Mouse (Mus musculus): ENCODE measurements at regions not wholly inside any gene's neighbourhood (a gene's known extent, or its start where the extent isn't known, plus 50 kb on each side); places are given as distances from the start of the nearest gene placed in this dataset.
"Not testable (repeated sequence)": the region's sequence is repeated elsewhere in the genome, so short reads cannot be mapped to it uniquely, and the experiment has no call there.

DNA sequence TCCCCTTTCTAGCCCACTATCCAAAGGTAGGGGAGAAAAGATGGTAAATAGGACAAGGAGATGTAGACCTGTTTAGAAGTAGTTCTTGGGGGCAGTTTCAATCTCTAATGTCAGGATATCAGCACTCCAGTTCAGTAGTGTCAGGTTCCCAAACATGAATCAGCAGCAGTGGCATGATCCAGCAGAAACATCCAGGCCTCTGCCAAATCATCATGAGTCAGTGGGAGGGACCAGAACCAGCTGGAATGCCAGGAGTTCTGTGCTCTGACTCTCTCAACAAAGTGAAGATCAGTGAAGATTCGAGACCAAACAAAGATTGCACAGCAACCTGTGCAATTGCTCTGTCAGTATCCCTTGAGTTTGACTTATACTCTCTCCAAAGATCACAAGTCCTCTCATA, 85.9 kb upstream of the Nrip1 start:
- no peak for ATAC-seq (replicated peaks; ENCODE audit: poor library complexity, severe bottlenecking)

DNA sequence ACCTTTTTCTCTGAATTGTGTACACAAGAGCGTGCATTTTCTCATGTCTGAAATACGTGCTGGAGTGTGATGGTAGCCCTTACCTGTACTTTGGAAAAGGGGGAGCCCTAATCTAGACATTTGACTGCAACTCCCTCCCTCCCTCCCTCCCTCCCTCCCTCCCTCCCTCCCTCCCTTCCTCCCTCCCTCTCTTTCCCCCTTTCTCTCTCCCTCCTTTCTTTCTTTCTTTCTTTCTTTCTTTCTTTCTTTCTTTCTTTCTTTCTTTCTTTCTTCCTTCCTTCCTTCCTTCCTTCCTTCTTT, 82.6 kb upstream of the Nrip1 start:
- not testable (repeated sequence) for ATAC-seq (replicated peaks; ENCODE audit: poor library complexity, severe bottlenecking)

DNA sequence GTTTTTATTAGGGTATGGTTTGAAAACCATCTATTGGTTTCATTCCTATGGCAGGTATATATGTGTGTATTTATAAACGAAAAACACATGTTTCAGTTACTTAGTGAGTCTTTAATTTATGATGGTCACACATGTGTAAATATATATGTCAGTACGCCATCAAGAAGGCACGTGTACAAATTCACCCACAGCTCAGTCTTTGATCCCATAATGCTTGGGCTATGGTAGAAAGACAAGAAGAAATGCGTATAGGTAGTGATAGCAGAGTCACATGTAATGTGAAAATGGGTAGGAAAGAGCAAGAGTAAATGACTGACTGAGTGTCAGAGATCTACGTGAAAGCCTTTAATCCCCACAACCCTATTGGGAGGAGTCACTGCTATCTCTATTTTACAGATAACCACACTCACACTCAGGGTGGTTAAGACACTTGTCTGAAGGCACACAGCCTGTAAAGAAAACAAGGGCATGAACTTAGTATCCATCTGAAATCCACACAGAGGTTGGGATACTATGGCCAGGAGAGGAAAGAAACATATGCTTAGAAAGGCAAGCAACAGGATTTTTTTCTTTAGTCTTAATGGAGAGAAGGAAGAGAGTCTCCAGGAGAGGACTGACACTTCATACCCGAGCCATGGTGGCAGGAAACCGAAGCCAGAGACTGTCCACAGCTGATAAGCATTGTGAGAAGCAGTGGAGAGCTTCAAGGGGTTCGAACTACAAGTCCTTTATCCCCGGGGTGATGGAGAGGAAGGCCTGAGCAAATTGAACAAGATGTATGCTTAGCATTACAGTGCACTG, 82.1 kb upstream of the Nrip1 start:
- ATAC-seq (replicated peaks; ENCODE audit: poor library complexity, severe bottlenecking) = no peak

DNA sequence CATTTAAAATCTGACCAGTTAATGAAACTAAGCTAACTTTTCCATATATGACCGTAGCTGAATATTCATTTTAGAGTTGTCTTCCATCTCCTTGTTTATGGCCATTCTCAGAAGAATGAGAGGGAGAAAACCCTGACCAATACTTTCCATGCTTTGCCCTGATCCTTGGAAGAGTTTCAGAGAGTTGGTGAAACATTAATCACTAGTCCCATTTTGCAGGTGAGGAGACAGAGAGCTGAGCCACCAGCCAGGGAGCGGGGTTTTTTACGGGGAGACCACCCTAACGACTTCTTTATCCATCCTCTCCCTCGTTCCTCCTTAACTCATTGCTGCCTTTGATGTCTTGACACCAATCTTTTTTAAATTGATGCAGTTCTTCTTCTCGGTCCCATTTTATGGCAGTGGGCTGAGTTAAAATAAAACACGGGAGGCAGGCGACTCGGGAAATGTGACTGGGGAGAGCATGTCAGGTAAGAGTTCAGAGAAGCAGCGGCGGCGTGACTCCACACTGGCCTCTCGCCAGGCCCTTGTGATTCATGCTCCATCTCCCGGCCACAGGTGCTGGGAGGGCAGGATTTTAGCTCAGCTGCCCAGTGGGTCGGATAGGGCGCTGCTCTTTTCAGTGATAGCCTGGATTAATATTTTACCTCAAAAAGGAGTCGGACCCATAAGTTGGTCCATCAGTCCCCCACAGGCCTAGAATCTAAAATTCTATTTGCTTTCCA, 81.3 kb upstream of the Nrip1 start:
- ATAC-seq (replicated peaks; ENCODE audit: poor library complexity, severe bottlenecking) = no peak

DNA sequence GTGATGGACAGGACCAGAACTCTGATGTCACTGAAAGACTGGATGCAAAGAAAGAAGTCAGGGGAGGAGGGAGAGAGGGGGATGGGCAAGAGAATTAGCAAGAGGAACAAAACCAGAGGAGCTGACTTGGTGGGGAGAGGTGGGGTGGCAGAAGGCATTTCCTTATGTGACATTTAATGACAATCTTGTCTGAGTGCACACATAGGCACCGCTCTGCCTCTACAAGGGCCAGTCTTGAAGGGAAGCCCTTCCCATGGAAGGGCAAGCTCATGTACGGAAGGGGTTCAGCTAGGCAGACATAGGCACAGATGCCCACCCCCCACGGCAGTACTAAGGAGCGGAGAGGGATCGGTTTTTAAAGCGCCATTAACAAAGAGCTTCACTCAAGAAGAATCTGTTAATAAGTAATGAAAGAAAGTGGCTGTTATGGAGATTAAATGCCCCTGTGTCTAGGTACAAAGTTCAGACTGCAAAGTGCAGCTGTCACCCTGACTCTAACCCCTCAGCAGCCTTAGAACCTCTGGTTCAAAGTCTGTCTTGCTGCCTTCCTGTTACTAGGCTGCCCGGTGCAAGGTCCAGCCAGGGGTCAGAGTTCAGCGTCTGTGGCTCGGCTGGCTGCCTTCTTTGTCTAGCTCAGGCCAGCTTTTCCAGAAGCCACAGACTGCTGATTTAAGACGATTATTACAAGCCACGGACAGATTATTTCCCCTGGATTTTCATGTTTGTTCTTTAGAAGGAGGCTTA, 80.0 kb upstream of the Nrip1 start:
- ATAC-seq (replicated peaks; ENCODE audit: poor library complexity, severe bottlenecking) = no peak

DNA sequence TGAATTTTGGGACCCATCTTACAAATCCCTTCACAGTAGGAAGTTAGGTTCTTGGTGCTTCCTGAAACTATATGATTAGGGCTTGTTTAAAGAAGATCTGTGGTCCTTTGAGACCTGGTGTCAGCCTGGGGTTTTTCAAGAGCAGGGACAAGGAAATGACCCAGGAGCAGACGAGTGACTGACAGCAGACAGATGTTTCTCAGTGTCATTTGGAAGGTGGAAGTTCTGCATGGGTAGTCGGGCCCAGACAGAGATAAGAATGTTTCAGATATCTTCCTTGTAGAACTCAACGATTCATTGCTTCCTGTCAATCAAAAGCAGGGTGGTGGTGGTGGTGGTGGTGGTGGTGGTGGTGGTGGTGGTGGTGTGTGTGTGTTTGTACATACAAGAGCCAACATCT, 75.1 kb upstream of the Nrip1 start:
- ATAC-seq (replicated peaks; ENCODE audit: poor library complexity, severe bottlenecking) = peak; percentile 22; the same call in 1 of the 2 replicates

DNA sequence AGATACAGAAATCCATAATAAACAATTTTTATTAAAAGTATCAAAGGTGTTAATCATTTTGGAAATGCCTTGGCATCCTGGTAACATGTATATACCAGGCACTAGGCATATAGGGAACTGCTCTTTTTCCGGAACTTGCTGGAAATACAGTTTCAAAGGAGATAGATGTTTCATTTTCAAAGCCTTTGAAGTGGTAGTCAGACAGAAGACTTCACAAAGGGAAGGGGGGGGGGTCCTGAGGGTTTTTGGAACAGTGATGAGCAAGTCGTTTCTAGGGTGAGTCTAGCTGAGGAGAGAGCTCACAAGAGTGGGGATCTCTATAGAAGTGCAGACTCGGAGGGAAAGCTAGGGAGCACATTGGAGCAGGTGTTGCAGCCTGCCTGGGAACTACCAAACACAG, 73.4 kb upstream of the Nrip1 start:
- no peak for ATAC-seq (replicated peaks; ENCODE audit: poor library complexity, severe bottlenecking)

DNA sequence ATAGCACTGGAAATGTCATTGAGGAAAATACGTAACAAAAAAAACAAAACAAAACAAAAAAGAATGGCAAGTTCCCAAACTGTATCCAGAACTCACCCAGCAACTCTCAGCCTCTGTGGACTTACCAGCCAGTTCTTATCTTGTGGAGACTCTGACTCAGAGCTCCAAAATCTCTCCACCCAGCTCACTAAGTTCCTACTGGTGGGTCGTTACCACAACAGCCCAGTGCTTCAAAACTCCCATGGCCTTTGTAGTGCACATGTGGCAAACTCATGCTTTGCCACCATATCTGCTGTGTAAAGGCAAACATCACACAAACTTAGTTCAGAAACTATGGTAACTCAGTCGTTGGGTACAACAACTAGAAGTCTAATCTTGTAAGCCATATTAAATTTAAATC, 71.0 kb upstream of the Nrip1 start:
- ATAC-seq (replicated peaks; ENCODE audit: poor library complexity, severe bottlenecking) = no peak

DNA sequence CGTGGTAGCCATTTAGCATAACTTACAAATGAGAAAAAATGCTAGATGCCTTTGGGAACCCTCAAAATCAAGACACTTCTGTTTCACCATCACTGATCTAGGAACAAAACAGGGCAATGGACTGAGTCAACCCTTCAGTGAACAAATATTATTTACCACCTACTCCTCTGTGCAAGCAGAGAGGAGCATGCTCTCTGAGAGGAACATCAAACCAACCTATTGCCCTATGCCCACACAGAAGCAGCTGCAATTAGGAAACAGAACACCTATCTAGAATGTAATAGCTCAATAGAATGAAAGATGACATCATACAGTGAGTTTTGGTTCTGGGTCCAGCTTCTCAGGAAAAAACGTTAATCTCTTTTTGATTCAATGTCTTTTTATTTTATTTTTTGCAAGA, 69.0 kb upstream of the Nrip1 start:
- ATAC-seq (replicated peaks; ENCODE audit: poor library complexity, severe bottlenecking) = no peak

DNA sequence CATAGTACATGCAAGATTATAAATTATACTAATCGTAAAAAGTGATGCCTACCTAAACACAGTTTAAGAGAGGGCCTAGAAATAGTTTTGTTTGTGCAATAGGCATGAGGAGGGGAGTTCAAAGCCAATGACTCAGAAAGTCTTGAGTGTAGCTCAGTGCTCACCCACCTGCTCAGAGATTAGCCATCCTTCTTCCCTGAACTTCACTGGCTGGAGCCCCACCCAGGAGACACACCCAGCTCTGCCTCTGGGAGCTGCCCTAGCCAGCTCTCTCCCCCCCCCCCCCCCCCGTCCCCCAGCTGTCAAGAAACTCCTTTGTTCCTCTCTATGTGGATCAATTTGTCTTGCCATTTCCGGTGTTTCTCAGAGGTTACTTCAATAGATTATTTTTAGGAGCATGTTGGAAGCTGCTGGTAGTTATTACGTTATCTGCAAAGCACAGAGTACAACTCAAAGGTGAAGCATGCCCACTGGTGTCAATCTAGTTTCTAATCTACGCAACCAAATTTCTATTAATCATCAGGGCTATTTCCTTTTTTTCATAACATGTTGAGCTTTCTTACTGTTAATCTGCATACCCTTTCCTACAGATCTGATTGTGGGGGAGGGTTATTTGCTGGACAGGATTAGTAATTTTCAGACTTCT, 68.3 kb upstream of the Nrip1 start:
- peak; percentile 72 for ATAC-seq (replicated peaks; ENCODE audit: poor library complexity, severe bottlenecking)

DNA sequence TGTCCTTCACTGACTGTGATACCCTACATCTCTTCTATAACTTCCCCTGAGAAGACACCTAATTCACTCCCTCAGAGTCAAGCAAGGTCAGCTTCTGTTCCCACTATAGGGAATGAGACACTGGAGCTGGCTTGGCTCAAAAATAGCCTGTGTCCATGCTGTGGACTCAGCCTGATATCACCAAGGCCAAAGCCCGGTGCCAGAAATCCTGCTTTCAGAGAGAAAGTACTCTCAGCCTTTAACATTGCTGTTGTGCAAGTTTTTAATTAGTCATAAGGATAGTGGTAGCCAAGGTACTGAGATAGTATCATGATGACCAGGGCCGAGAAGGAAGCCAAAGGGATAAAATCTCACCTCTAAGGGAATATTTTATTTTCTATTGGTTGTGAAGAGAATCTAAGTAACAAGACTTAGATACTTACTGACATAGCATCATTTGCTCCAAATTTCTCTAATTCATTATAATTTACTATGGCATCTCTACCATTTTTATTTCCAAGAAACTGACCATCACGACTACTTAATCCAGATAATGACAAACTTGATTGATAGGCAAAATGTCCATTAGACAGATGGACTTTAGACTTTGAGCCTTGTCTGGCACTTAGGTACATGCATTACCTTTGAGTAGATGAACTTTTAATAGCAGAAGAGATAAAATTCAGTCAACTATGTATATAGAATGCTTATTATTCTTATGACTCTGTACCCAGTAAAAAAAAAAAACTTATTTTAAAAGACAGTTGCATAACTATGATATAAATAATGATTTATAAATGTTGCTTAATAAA, 64.7 kb upstream of the Nrip1 start:
- no peak for ATAC-seq (replicated peaks; ENCODE audit: poor library complexity, severe bottlenecking)

DNA sequence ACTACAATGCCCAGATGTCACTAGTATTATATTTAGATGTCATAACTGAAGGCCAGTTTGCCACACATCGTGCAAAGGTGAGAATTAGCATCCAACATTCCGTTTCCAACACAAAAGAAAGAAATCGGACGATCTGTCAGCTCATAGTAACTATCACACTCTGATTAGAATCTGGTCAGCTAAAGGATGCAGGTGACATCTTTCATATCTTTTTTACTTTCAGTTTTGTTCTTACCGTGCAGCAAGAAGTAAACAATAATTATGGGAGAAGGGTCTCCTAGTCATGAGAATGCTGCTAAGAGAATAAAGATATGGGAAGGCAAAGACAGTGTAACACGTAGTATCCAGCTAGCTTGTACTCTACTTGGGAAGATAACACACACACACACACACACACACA, 62.7 kb upstream of the Nrip1 start:
- ATAC-seq (replicated peaks; ENCODE audit: poor library complexity, severe bottlenecking) = no peak

DNA sequence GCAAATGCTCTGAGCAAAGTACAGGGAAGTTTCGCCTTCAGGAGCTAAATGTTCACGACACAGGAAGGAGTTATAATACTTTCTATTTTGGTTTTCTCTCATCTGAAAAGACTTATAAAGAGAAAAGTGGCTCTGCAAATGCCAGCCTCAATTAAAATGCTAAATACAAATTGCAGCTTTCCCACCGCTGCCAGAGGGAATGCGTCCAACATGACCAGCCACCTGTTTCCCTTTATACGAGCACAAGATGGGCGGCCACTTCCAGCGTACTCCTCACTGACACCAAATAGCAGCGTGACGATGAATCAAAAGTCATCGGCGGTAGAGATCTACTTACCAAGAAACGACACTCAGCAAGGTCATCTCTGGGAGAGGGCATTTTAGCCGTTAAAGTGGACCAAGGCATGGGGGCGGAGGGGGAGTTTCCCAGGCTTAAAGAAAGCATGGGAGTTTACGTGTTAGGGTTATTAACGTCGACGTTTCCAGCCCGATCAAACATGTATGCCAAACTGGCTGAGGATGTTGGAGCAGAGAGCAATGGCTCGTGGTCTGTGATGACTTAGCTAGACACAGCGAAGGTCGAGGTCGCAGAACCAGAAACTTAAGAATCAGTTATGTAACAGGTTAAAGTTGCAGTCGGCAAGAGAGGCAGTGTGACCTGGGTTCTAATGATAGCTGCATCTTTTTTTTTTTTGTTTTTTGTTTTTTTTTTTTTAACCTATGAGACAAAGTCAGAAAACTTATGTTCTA, 59.6 kb upstream of the Nrip1 start:
- ATAC-seq (replicated peaks; ENCODE audit: poor library complexity, severe bottlenecking) = no peak

DNA sequence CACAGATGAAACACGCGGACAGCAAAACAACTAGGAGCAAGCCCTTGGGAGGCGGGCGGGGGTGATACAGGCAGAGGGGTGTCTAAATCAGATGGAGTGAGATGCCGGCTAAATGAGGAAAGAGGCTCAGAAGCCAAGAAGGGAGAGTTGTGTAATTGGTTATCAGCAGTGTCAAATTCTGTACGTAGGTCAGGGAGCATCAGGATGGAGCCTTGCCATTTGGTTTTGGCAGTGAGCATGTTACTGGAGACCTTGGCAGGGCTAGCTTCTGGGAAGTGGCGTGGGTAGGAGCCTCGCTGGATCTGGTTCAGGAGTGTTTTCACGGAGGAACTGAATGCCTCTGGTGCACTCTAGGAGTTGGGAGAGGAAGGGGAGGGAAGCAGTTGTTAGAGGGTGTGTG, 58.7 kb upstream of the Nrip1 start:
- ATAC-seq (replicated peaks; ENCODE audit: poor library complexity, severe bottlenecking) = no peak; the same call in 1 of the 2 replicates

DNA sequence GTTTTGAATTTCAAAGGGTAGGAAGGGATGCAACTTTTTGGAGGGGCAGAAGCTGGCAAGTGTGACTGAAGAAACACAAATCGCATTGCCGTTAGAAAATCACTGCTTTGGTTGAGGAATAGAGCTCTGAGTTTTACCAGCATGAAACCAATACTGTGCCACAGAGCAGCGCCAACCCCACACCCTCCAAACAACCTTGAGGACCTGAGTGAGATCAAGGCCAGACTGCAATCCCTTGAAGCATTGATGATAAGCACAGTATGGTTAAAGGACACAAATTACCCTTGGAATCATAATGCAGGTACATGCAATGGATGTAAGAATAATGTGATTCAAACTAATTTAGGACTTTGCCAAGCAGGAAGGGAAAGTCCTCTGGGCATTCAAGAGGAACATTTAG, 55.5 kb upstream of the Nrip1 start:
- ATAC-seq (replicated peaks; ENCODE audit: poor library complexity, severe bottlenecking) = no peak

DNA sequence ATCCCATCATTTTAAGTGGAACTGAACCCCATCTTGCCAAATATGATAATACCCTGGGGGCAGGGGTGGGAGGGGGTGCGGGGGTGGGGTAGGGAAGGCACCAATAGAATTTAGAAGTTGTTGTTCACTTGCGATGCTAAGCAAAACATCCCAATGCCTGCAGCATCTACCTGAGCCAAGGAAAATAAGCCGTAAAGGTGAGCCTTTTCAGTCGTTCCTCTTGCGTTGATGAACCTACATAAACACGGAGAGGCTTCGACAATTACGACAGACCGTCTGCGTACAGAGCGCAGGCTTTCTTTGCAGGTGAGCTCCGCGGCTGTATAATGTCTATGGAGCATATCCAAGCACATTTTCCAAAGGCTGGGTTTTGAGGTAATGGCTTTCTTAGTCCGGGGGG, 50.3 kb upstream of the Nrip1 start:
- ATAC-seq (replicated peaks; ENCODE audit: poor library complexity, severe bottlenecking) = no peak
